Mouse (Mus musculus) myocyte (in vitro differentiated cells): ENCODE data around the gene Tmem214. TPM values are rescaled to one million over a fixed set of nuclear protein-coding genes. Genes with fewer than 3 reads are reported as not detected.

ENCODE experiments used
- H3K27me3 ChIP-seq: one replicate; pipeline ENCODE4 v1.6.1; 2011; ENCODE audit not compliant: control insufficient read depth, insufficient read depth, insufficient read length
- H3K36me3 ChIP-seq: one replicate; pipeline ENCODE4 v1.6.1; 2011; ENCODE audit not compliant: control insufficient read depth, insufficient read depth
- H3K4me2 ChIP-seq: one replicate; pipeline ENCODE4 v1.6.1; 2011; ENCODE audit warnings: low read depth, control low read depth
- H3K4me3 ChIP-seq: one replicate; pipeline ENCODE4 v1.5.1; 2011; ENCODE audit warnings: mild to moderate bottlenecking, control low read depth, moderate library complexity
- H3K79me2 ChIP-seq: one replicate; pipeline ENCODE4 v1.6.1; 2011; ENCODE audit not compliant: control insufficient read depth, insufficient read depth
- H3ac ChIP-seq: one replicate; pipeline ENCODE4 v1.6.1; 2011; ENCODE audit not compliant: control insufficient read depth, insufficient read length
- CEBPB ChIP-seq: IDR thresholded peaks from 2 replicates; pipeline ENCODE4 v1.6.1; 2011; ENCODE audit warnings: mild to moderate bottlenecking, moderate library complexity; ENCODE audit not compliant: poor library complexity, insufficient read depth, severe bottlenecking
- E2F4 ChIP-seq: IDR thresholded peaks from one replicate; pipeline ENCODE4 v1.6.1; 2011; ENCODE audit warnings: mild to moderate bottlenecking, control low read depth, moderate library complexity; ENCODE audit not compliant: insufficient read depth
- MAX ChIP-seq: IDR thresholded peaks from one replicate; pipeline ENCODE4 v1.6.1; 2011; ENCODE audit warnings: low read depth, mild to moderate bottlenecking, control low read depth
- MYOD1 ChIP-seq, 3 experiments: IDR thresholded peaks; one replicate each; pipeline ENCODE4 v1.6.1; 2011; ENCODE audit warnings: control low read depth in 2 of 3, low read depth in 2 of 3, mild to moderate bottlenecking in 2 of 3, moderate library complexity in 1 of 3; ENCODE audit not compliant: insufficient read length in 2 of 3, control insufficient read depth in 1 of 3
- MYOG ChIP-seq, 3 experiments: IDR thresholded peaks; one replicate each; pipeline ENCODE4 v1.6.1; 2011; ENCODE audit warnings: control low read depth in 2 of 3, low read depth in 2 of 3, mild to moderate bottlenecking in 2 of 3; ENCODE audit not compliant: insufficient read length in 2 of 3, control insufficient read depth in 1 of 3, insufficient read depth in 1 of 3
- POLR2A ChIP-seq: IDR thresholded peaks from one replicate; pipeline ENCODE4 v1.6.1; 2011; ENCODE audit warnings: low read depth, mild to moderate bottlenecking, control low read depth, moderate library complexity; ENCODE audit not compliant: insufficient read length
- POLR2AphosphoS2 ChIP-seq: IDR thresholded peaks from one replicate; pipeline ENCODE4 v1.6.1; 2011; ENCODE audit warnings: low read depth, control low read depth; ENCODE audit not compliant: insufficient read length
- REST ChIP-seq: IDR thresholded peaks from one replicate; pipeline ENCODE4 v1.6.1; 2011; ENCODE audit warnings: mild to moderate bottlenecking, control low read depth, moderate library complexity; ENCODE audit not compliant: insufficient read depth, insufficient read length
- SRF ChIP-seq: IDR thresholded peaks from one replicate; pipeline ENCODE4 v1.6.1; 2011; ENCODE audit warnings: low read depth; ENCODE audit not compliant: control insufficient read depth, insufficient read length
- TCF12 ChIP-seq: IDR thresholded peaks from one replicate; pipeline ENCODE4 v1.6.1; 2011; ENCODE audit warnings: mild to moderate bottlenecking, control low read depth; ENCODE audit not compliant: poor library complexity, insufficient read depth, severe bottlenecking
- TCF3 ChIP-seq: IDR thresholded peaks from one replicate; pipeline ENCODE4 v1.6.1; 2011; ENCODE audit warnings: low read depth, control low read depth; ENCODE audit not compliant: insufficient read length
- USF1 ChIP-seq: IDR thresholded peaks from one replicate; pipeline ENCODE4 v1.6.1; 2011; ENCODE audit warnings: low read depth, mild to moderate bottlenecking, control low read depth, moderate library complexity
- polyA plus RNA-seq: library from polyadenylated mRNA; unstranded; fragments of >200 nt; fragmentation: generic; extraction: Trizol; gene quantifications from one replicate; pipeline ENCODE4 v1.2.1, GENCODE M21; 2012; ENCODE audit warnings: missing spikeins

The Tmem214 gene
- polyA plus RNA-seq = 52.8 TPM

GRCm38 (mm10) chr5:30867712-30868111 is at the start of gene Tmem214:
Gene Tmem214 (plus strand): TSS chr5:30868012.
- Histone ChIP-seq H3K79me2 (peaks cover 11% of the 10 kb centered on the region), H3K4me2 (peak within 1 kb of the TSS; percentile 89), H3ac (no peak within 1 kb of the TSS), H3K27me3 (no peaks in the 10 kb centered on the region), H3K36me3 (peaks cover 13% of the 10 kb centered on the region), H3K4me3 (peak within 1 kb of the TSS; percentile 67)
- TF ChIP-seq SRF (no peak), POLR2AphosphoS2 (no peak), E2F4 (no peak)

- H3K4me3 ChIP-seq = no peak overlapping the region
- peaks cover 16% of the 10 kb centered on the region for H3K79me2 ChIP-seq
- no peak for TF ChIP-seq USF1
- no peak for TF ChIP-seq TCF3
- no peaks in the 10 kb centered on the region for H3K36me3 ChIP-seq
- H3K27me3 ChIP-seq = no peaks in the 10 kb centered on the region
- no peak overlapping the region for H3K4me2 ChIP-seq
- no peak overlapping the region for H3ac ChIP-seq
These were observed 49.0 kb upstream of the Tmem214 start for GRCm38 (mm10) chr5:30818758-30819309.

- no peak for TF ChIP-seq POLR2AphosphoS2
- no peak for TF ChIP-seq TCF12
- no peak for TF ChIP-seq MYOD1 (IDR thresholded peaks at IDR 0.05; ENCODE audit: control insufficient read depth in 1 of 3, insufficient read length in 2 of 3, low read depth in 2 of 3)
- no peak for TF ChIP-seq REST
- no peak overlapping the region for H3ac ChIP-seq
- H3K27me3 ChIP-seq = no peaks in the 10 kb centered on the region
- no peak overlapping the region for H3K4me2 ChIP-seq
- peaks cover 16% of the 10 kb centered on the region for H3K79me2 ChIP-seq
- H3K36me3 ChIP-seq = no peaks in the 10 kb centered on the region
- H3K4me3 ChIP-seq = no peak overlapping the region
These were observed 45.1 kb upstream of the Tmem214 start for GRCm38 (mm10) chr5:30822689-30823088.

- no peaks in the 10 kb centered on the region for H3K36me3 ChIP-seq
- H3K4me2 ChIP-seq = no peak overlapping the region
- H3K27me3 ChIP-seq = no peaks in the 10 kb centered on the region
- H3ac ChIP-seq = no peak overlapping the region
- no peak for TF ChIP-seq USF1
- TF ChIP-seq POLR2A = no peak
- TF ChIP-seq SRF = no peak
- TF ChIP-seq POLR2AphosphoS2 = no peak
- no peak for TF ChIP-seq REST
- no peak for TF ChIP-seq MYOD1 (IDR thresholded peaks at IDR 0.05; ENCODE audit: control insufficient read depth in 1 of 3, insufficient read length in 2 of 3, low read depth in 2 of 3)
- no peak for TF ChIP-seq E2F4
- TF ChIP-seq TCF12 = no peak
- TF ChIP-seq TCF3 = no peak
- TF ChIP-seq MYOG (IDR thresholded peaks at IDR 0.05; ENCODE audit: control insufficient read depth in 1 of 3, insufficient read depth in 1 of 3, insufficient read length in 2 of 3, low read depth in 2 of 3) = no peak
- no peak for TF ChIP-seq CEBPB
- no peak for TF ChIP-seq MAX
- peaks cover 13% of the 10 kb centered on the region for H3K79me2 ChIP-seq
- H3K4me3 ChIP-seq = no peak overlapping the region
These were observed 44.7 kb upstream of the Tmem214 start for GRCm38 (mm10) chr5:30823091-30823490.

GRCm38 (mm10) chr5:30824124-30824988 is 43.5 kb upstream of the Tmem214 start:
- no peak overlapping the region for H3ac ChIP-seq
- TF ChIP-seq TCF3 (no peak), CEBPB (no peak), MYOD1 (IDR thresholded peaks at IDR 0.05; ENCODE audit: control insufficient read depth in 1 of 3, insufficient read length in 2 of 3, low read depth in 2 of 3) (no peak), REST (no peak)
- H3K79me2 ChIP-seq = peaks cover 5% of the 10 kb centered on the region
- H3K36me3 ChIP-seq = no peaks in the 10 kb centered on the region
- no peaks in the 10 kb centered on the region for H3K27me3 ChIP-seq
- H3K4me3 ChIP-seq = no peak overlapping the region
- H3K4me2 ChIP-seq = no peak overlapping the region

GRCm38 (mm10) chr5:30825166-30825565 is 42.6 kb upstream of the Tmem214 start:
- TF ChIP-seq CEBPB (no peak), MYOD1 (IDR thresholded peaks at IDR 0.05; ENCODE audit: control insufficient read depth in 1 of 3, insufficient read length in 2 of 3, low read depth in 2 of 3) (no peak), MYOG (IDR thresholded peaks at IDR 0.05; ENCODE audit: control insufficient read depth in 1 of 3, insufficient read depth in 1 of 3, insufficient read length in 2 of 3, low read depth in 2 of 3) (no peak), TCF12 (no peak), SRF (no peak), POLR2A (no peak), POLR2AphosphoS2 (no peak), MAX (no peak), TCF3 (no peak), E2F4 (no peak), REST (no peak), USF1 (no peak)
- H3K36me3 ChIP-seq = no peaks in the 10 kb centered on the region
- H3K79me2 ChIP-seq = peaks cover 5% of the 10 kb centered on the region
- H3K4me2 ChIP-seq = no peak overlapping the region
- H3K4me3 ChIP-seq = no peak overlapping the region
- H3K27me3 ChIP-seq = no peaks in the 10 kb centered on the region
- H3ac ChIP-seq = no peak overlapping the region
